Mouse (Mus musculus) hindbrain, embryonic 10.5 days (tissue): ENCODE results near the gene Sec11a. TPM values are rescaled to one million over a fixed set of nuclear protein-coding genes. Genes with fewer than 3 reads are reported as not detected.
A peak's percentile ranks its signal among the peaks of the same experiment; 100 is the strongest.

Experiments used
- DNase-seq: peaks from one replicate; pipeline ENCODE4 v3.0.0-alpha.2; 2017; ENCODE audit warnings: low spot score
- H3K27ac ChIP-seq: fragments of 300-500 bp; sonication (generic); 2 replicates; pipeline ENCODE4 v1.5.1; 2016; ENCODE audit warnings: mild to moderate bottlenecking, moderate library complexity
- H3K27me3 ChIP-seq: fragments of 300-500 bp; sonication (generic); 2 replicates; pipeline ENCODE4 v1.6.1; 2016; ENCODE audit warnings: mild to moderate bottlenecking; ENCODE audit not compliant: poor library complexity, insufficient read depth, severe bottlenecking
- H3K36me3 ChIP-seq: fragments of 300-500 bp; sonication (generic); 2 replicates; pipeline ENCODE4 v1.6.1; 2016; ENCODE audit warnings: mild to moderate bottlenecking, moderate library complexity
- H3K4me1 ChIP-seq: fragments of 300-500 bp; sonication (generic); replicated peaks from 2 replicates; pipeline ENCODE4 v1.6.1; 2016; ENCODE audit warnings: mild to moderate bottlenecking
- H3K4me3 ChIP-seq: fragments of 300-500 bp; sonication (generic); 2 replicates; pipeline ENCODE4 v1.5.1; 2016; ENCODE audit warnings: mild to moderate bottlenecking, moderate library complexity
- H3K9me3 ChIP-seq: fragments of 300-500 bp; sonication (generic); 2 replicates; pipeline ENCODE4 v1.6.1; 2016; ENCODE audit warnings: mild to moderate bottlenecking, moderate library complexity
- WGBS: fragments of 180-500 bp; shearing (Covaris S2); methylation state at CpG from one replicate; pipeline ENCODE4 v1.1.7; 2016; 5-methylcytosine and 5-hydroxymethylcytosine counted together
- polyA plus RNA-seq: library from polyadenylated mRNA; unstranded; fragments of >200 nt; fragmentation: Nextera tagmentation; extraction: Ambion mirVana; gene quantifications from 2 replicates; pipeline ENCODE4 v1.2.1, GENCODE M21; 2016

The Sec11a gene
- polyA plus RNA-seq, 1 experiment from 2014 or later = 187 TPM

- Histone ChIP-seq H3K4me3 (peak overlapping the region; percentile 59), H3K36me3 (peaks cover 49% of the 10 kb centered on the region), H3K27ac (no peak overlapping the region), H3K27me3 (0 out of 2 replicates have a peak, but pooled peaks cover 7% of the 10 kb centered on the region), H3K4me1 (peaks cover 40% of the 10 kb centered on the region), H3K9me3 (no peaks in the 10 kb centered on the region)
- DNase-seq = no peak
- 87% methylated on average over 11 of the region's 11 CpGs for WGBS
Measured at GRCm38 (mm10) chr7:80903625-80904422, 43.8 kb downstream of the Sec11a start.

- peaks cover 49% of the 10 kb centered on the region for H3K36me3 ChIP-seq
- 0 out of 2 replicates have a peak, but pooled peaks cover 7% of the 10 kb centered on the region for H3K27me3 ChIP-seq
- H3K4me3 ChIP-seq = peak overlapping the region; percentile 80
- DNase-seq = no peak
- peaks cover 40% of the 10 kb centered on the region for H3K4me1 ChIP-seq
- 36% methylated on average over 15 of the region's 15 CpGs for WGBS
- H3K9me3 ChIP-seq = no peaks in the 10 kb centered on the region
- peak overlapping the region; percentile 89 for H3K27ac ChIP-seq
Measured at GRCm38 (mm10) chr7:80901541-80902274, 45.9 kb downstream of the Sec11a start.

GRCm38 (mm10) chr7:80900944-80901501 lies 46.6 kb downstream of the Sec11a start, which contains the start of gene Wdr73:
Gene Wdr73, minus strand, starts transcription at chr7:80901269.
- DNase-seq = peak; percentile 94
- H3K27ac ChIP-seq = peak within 1 kb of the TSS; percentile 89

GRCm38 (mm10) chr7:80897721-80898120 lies 49.9 kb downstream of the Sec11a start:
- Histone ChIP-seq H3K4me3 (no peak overlapping the region), H3K4me1 (peaks cover 25% of the 10 kb centered on the region), H3K27ac (no peak overlapping the region), H3K36me3 (peaks cover 68% of the 10 kb centered on the region), H3K9me3 (no peaks in the 10 kb centered on the region), H3K27me3 (no peaks in the 10 kb centered on the region)
- 85% methylated on average over 4 of the region's 4 CpGs for WGBS
- no peak for DNase-seq

More at GRCm38 (mm10) chr7:80900944-80901501, 46.6 kb downstream of the Sec11a start, which contains the start of gene Wdr73:
- peaks cover 50% of the 10 kb centered on the region for H3K36me3 ChIP-seq
- no peaks in the 10 kb centered on the region for H3K9me3 ChIP-seq
- peak within 1 kb of the TSS; percentile 80 for H3K4me3 ChIP-seq
- H3K27me3 ChIP-seq = 0 out of 2 replicates have a peak, but pooled peaks cover 7% of the 10 kb centered on the region
- under 1% methylated on average over 36 of the region's 36 CpGs for WGBS
- peaks cover 40% of the 10 kb centered on the region for H3K4me1 ChIP-seq

DNA sequence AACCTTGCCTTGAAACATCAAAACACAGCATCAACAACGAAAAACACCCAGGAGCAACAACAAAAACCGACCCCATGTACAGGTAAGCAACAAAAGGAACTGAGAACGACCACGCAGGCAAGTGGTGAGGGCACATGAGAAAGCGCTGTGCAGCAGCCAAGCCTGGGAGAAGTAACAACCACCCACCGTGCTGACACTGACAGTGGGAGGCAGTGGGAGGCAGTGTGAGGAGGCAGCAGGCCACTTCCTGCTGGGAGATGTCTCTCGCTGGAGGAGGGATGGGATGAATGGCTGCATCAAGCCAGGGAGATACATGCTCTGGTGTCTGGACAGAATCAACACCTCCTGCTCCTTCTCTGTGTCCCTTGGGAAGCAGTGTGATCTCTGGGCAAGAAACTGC lies 50.4 kb downstream of the Sec11a start:
- no peaks in the 10 kb centered on the region for H3K9me3 ChIP-seq
- H3K27me3 ChIP-seq = no peaks in the 10 kb centered on the region
- peaks cover 20% of the 10 kb centered on the region for H3K4me1 ChIP-seq
- peaks cover 73% of the 10 kb centered on the region for H3K36me3 ChIP-seq
- no peak overlapping the region for H3K4me3 ChIP-seq
- WGBS = 85% methylated on average over 7 of the region's 7 CpGs
- DNase-seq = no peak
- no peak overlapping the region for H3K27ac ChIP-seq

- H3K27ac ChIP-seq = 0 out of 2 replicates have a peak overlapping the region, but pooled peaks have one; percentile 35
- no peaks in the 10 kb centered on the region for H3K27me3 ChIP-seq
- peaks cover 4% of the 10 kb centered on the region for H3K4me1 ChIP-seq
- no peak for DNase-seq
- no peaks in the 10 kb centered on the region for H3K9me3 ChIP-seq
- peaks cover 95% of the 10 kb centered on the region for H3K36me3 ChIP-seq
- H3K4me3 ChIP-seq = no peak overlapping the region
- 94% methylated on average over 14 of the region's 14 CpGs for WGBS
Measured at GRCm38 (mm10) chr7:80894815-80895519, 52.6 kb downstream of the Sec11a start.

DNA sequence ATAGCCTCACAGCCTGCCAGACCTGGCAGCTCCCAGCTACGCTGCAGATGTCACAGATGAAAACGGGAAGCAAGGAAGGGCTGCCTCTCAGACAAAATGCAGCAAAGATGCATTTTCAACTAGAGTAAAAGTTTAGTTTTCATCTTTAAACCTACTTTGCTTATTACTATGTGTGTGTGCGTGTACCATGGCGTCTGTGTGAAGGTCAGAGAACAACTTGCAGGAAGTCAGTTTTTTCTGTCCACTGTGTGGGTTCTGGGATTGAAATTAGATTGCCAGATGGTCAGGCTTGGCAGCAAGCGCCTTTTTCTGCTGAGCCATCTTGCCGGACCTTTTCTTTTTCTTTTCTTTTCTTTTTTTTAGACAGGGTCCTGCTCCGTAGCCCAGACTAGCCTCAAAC lies 53.4 kb downstream of the Sec11a start:
- H3K27me3 ChIP-seq = no peaks in the 10 kb centered on the region
- no peak overlapping the region for H3K27ac ChIP-seq
- WGBS = 91% methylated on average over 7 of the region's 7 CpGs
- peaks cover 7% of the 10 kb centered on the region for H3K4me1 ChIP-seq
- no peak for DNase-seq
- H3K36me3 ChIP-seq = peaks cover 99% of the 10 kb centered on the region
- no peak overlapping the region for H3K4me3 ChIP-seq
- no peaks in the 10 kb centered on the region for H3K9me3 ChIP-seq

GRCm38 (mm10) chr7:80893753-80894129 lies 53.8 kb downstream of the Sec11a start:
- Histone ChIP-seq H3K36me3 (peaks cover 100% of the 10 kb centered on the region), H3K4me1 (peaks cover 12% of the 10 kb centered on the region), H3K27ac (no peak overlapping the region), H3K9me3 (no peaks in the 10 kb centered on the region), H3K4me3 (no peak overlapping the region), H3K27me3 (no peaks in the 10 kb centered on the region)
- 82% methylated on average over 6 of the region's 6 CpGs for WGBS
- DNase-seq = no peak

GRCm38 (mm10) chr7:80893086-80893752 lies 54.4 kb downstream of the Sec11a start:
- H3K36me3 ChIP-seq = peaks cover 96% of the 10 kb centered on the region
- H3K27me3 ChIP-seq = no peaks in the 10 kb centered on the region
- H3K9me3 ChIP-seq = no peaks in the 10 kb centered on the region
- DNase-seq = no peak
- H3K4me1 ChIP-seq = peaks cover 15% of the 10 kb centered on the region
- 92% methylated on average over 15 of the region's 15 CpGs for WGBS
- H3K4me3 ChIP-seq = no peak overlapping the region
- H3K27ac ChIP-seq = no peak overlapping the region

DNA sequence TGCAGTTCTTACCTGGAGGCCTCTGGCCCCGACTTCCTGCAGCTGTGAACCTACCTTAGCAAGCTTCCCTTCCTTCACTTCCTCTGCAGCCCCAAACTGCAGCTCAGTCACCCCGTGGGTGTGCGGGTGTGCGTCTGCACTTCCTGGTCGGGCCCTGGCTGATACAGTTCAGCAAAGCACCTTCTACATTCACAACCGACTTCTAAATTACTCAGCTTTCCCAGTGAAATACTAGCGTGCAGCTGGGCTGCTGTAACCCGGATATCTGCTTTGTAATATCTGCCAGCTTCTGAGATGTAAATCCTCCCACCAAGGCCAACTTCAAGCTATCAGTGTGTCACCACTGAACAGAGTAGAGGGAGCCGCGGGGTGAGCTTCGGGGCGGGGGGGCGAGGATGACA lies 57.7 kb downstream of the Sec11a start:
- no peaks in the 10 kb centered on the region for H3K27me3 ChIP-seq
- peaks cover 62% of the 10 kb centered on the region for H3K36me3 ChIP-seq
- no peak overlapping the region for H3K4me3 ChIP-seq
- H3K4me1 ChIP-seq = peaks cover 15% of the 10 kb centered on the region
- 85% methylated on average over 13 of the region's 13 CpGs for WGBS
- H3K9me3 ChIP-seq = no peaks in the 10 kb centered on the region
- peak overlapping the region; percentile 78 for H3K27ac ChIP-seq
- no peak for DNase-seq

DNA sequence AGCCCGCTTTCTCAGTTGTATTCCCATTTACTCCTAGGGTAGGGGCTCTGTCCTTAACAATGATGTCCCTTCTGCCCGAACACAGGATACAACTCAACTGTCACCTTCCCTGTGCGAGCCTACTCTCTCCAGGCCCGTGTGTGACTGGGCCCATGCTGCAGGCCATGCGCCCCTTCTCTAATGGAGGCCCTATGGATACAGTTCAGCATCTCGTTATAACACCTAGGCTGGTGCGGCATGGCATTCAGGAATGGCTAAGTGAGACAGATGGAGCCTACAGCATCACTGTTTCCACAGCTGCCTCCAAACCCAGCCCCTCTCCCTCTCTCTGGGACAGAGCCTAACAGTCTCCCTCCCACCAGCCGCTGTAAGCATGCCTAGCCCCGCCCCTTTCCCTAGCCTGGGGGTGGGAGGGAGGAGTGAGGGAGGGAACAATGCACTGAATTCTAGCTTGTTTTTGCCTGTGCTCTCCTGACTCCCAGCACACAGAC lies 58.5 kb downstream of the Sec11a start:
- H3K4me3 ChIP-seq = no peak overlapping the region

GRCm38 (mm10) chr7:80888595-80888994 lies 59.0 kb downstream of the Sec11a start:
- Histone ChIP-seq H3K4me3 (no peak overlapping the region), H3K9me3 (no peaks in the 10 kb centered on the region), H3K27me3 (no peaks in the 10 kb centered on the region), H3K4me1 (peaks cover 15% of the 10 kb centered on the region), H3K27ac (peak overlapping the region; percentile 78), H3K36me3 (peaks cover 50% of the 10 kb centered on the region)
- no peak for DNase-seq
- 79% methylated on average over 7 of the region's 7 CpGs for WGBS

More for the DNA sequence above, 58.5 kb downstream of the Sec11a start:
- DNase-seq = peak; percentile 69
- 47% methylated on average over 9 of the region's 9 CpGs for WGBS
- no peaks in the 10 kb centered on the region for H3K27me3 ChIP-seq
- H3K4me1 ChIP-seq = peaks cover 15% of the 10 kb centered on the region
- H3K27ac ChIP-seq = peak overlapping the region; percentile 78
- H3K9me3 ChIP-seq = no peaks in the 10 kb centered on the region
- H3K36me3 ChIP-seq = peaks cover 54% of the 10 kb centered on the region
